Mouse (Mus musculus): Measurements from ENCODE around the gene Nrcam. TPM values are rescaled to one million over a fixed set of nuclear protein-coding genes. Genes with fewer than 3 reads are reported as not detected.

Nrcam gene
- total RNA-seq, 2 experiments from 2014 or later: 0.15 TPM; not detected in 1

DNA sequence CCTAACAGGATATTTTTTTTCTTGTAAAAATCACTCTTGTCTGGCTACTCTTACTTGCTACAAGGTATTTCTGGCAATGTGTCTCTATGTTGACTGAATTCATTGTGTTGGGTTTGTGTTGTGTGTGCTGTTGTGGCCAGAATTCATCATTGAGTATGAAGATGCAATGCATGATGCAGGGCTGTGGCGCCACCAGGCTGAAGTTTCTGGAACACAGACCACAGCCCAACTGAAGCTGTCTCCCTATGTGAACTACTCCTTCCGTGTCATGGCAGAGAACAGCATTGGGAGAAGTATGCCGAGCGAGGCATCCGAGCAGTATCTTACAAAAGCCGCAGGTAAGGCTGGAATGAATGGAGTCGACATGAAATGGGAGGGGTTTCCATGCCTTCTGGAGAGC lies 241.4 kb downstream of the Nrcam start:
- no peak for ATAC-seq (replicated peaks; ENCODE audit: low FRiP score, poor library complexity, severe bottlenecking)

DNA sequence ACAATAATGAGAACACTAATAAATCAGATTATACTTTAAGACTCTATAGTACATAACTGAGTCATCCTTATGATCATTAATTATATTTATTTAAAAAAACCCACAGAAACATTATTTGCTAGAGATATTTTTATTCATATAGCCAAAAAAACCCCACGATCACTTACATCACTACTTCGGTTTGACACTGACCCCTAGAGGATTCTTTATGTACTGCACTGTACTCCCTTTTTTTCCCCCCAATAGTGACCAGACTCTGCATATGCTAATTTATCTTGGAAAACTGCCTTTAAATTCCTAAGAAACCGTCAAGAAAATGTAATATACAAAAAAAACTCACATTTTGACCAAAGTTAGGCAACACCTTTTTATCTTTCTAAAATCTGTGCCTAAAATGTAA lies 244.0 kb downstream of the Nrcam start:
- no peak for ATAC-seq (replicated peaks; ENCODE audit: low FRiP score, poor library complexity, severe bottlenecking)

DNA sequence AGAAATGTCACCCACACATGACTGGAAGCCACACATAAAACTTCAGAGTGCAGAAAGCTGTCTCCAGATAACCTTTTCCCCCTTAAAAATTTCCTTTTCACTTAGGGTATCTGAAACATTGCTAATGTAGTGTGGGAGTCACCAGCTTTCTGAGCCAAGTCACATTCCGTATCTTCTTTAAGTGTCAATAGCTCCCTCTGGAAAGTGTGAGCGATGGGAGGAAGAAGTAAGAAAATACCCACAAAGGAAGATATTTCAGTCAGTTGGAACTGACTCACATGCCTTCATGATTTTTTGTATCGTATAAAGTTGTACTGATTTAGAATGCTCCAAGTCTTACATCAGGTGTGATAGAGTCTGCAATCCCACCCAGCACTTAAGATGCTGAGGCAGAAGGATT lies 245.5 kb downstream of the Nrcam start:
- no peak for ATAC-seq (replicated peaks; ENCODE audit: low FRiP score, poor library complexity, severe bottlenecking)

DNA sequence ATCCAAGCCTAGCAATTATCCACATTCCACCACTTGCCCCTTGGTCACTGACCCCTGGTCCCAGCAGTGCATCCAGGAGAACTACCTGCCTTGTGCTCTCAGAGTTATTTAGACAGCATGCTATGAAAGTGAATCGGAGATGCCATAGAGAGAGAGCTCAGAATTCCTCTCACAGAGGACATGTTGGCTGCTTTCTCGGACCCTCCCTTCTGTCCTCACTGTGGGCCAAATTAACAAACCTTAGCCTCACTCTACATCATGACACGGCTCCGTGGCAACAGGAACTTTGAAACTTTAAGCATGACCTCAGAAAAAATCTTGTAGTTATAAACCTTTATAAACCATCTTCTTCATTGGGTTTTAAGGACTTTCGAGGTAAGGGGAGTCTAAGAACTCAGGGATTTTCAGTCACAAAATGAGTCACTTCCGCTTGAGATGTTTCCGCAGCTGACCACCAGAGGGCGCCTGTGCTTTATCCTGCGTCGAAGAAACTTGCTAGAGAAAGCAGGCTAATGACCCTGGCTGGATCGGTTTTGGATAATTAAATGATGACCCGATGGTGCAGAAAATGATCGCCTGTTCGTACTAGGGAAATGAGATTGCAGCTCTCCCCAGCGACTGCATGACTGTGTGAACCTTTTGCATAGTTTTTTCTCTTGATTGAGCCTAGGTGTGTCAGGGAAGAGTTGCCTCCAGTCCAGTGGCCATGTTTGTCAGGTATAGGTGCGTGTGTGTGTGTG lies 272.9 kb downstream of the Nrcam start:
- no peak for ATAC-seq (replicated peaks; ENCODE audit: low FRiP score, poor library complexity, severe bottlenecking)

DNA sequence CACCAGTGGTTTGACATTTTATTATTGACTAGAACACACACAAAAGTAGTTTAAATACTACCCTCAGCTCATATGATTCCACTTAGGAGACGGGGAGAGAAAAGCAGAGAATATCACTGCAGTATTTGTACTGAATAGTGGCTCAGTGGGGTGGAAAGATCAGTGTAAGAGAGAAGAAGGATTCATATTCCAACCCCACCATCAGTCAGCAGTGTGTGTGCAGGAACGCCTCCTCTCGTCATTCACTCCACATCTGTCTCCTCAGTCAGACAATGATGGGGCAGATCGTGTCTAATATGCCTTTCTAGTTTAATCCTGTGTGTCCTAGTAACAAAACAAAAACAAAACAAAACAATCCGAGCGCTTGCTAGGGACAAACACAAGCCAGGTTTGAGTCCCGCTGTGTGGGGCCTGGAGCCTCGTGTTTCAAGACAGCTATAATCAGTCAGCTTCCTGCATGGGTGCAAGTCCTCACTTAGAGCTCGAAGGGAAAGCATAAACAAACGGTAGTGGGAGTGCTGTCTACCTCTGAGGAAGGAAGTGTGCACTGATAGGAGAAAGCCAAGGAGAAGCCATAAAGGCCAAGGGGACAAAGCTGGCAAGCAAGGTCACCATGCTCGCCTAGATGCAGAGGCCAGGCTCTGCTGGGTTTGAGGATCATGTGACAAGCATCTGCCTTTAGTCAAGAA lies 273.7 kb downstream of the Nrcam start:
- ATAC-seq (replicated peaks; ENCODE audit: low FRiP score, poor library complexity, severe bottlenecking): no peak

DNA sequence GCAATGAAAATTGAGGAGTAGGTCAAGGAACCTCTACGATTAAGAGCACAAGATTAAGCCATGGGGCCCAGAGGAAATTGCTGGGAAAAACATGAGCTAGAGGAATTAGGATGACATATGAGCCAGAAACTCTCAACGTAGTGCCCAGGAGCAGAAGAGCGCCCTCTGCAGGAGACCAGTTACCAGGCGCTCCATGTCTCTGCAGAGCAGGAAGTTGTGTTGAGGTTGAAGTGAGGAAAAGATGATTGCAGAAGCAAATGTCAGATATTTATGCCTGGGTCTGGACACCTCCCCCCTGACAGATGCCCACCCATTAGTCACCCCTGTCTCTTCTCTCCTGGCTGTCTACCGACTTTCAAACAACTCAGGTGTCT lies 274.3 kb downstream of the Nrcam start:
- ATAC-seq (replicated peaks; ENCODE audit: low FRiP score, poor library complexity, severe bottlenecking): no peak

DNA sequence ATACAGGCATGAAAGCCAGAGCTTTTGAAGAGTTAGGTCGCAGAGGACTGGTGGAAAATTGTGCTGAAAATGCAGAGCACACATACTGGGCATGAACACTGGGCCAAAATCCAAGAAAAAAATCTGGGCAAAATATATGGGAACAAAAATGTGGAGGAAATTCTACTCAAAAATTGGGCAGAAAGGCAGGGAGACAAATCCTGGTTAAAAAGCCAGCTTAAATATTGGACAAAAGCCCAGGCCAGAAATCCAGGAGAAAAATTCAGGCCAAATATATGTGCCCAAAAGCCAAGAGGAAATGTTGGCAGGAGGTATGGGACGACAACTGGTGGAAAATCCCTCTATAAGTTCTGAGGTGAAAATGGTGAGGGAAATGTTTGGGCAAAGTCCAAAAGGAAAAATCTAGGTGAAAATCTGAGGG lies 288.3 kb downstream of the Nrcam start:
- no peak for ATAC-seq (replicated peaks; ENCODE audit: low FRiP score, poor library complexity, severe bottlenecking)

DNA sequence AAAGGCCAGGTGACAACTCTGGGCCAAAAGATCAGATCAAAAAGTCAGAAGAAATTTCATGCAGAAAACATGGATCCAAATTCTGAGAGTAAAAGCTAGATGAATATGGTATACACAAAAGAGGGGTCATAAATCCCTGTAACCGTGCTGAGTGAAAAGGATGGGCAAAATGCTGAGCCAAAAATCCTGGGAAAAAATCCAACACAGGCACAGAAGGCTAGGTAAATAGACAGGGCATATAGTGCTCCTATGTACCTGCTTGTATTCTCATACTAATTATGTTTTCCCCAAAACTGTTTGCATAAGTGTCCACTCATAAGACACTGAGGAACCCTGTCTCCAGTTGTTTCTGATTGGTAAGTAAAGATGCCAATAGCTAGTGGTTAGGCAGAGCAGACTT lies 288.8 kb downstream of the Nrcam start:
- ATAC-seq (replicated peaks; ENCODE audit: low FRiP score, poor library complexity, severe bottlenecking): no peak

DNA sequence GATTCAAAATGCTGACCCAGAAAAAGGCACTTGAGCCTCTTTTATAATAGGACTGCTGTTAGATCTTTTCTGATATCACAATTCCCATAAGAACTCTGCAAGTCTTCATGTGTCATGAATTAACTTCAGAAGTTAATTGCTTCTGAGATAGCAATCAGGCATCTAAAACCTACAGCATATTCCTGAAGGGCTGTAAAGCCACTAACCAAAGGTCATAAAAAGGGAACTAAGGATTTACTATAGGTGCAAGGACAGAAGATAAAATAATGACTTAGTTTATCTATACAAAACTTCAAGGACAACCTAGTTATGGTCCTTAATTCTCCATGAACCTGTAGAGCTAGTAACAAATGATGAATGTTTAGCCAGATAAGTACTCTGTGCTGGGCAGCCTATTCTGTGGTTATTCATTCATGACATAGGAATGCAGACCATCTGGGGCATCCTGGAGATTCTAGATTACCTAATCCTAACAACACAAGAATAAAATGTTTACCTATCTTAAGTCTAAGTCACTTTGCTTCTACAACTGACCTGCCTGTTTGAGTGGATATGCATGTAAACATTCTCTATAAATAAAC lies 310.7 kb downstream of the Nrcam start:
- ATAC-seq (replicated peaks; ENCODE audit: low FRiP score, poor library complexity, severe bottlenecking): no peak

DNA sequence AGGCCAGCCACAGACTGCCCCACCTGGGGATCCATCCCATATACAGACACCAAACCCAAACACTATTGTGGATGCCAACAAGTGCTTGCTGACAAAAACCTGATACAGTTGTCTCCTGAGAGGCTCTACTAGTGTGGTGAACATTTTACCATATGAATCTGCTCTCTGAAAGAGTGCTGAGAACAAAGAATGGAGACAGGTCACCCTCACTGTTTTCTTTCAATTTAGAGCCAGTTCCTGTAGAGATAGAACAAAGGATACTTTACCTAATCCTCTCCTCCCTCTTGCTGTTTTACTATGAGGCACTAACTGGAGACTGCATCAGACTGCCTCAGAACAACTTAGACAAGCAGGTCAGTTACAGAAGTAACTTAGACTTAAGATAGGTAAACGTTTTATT lies 311.9 kb downstream of the Nrcam start:
- ATAC-seq (replicated peaks; ENCODE audit: low FRiP score, poor library complexity, severe bottlenecking): no peak

Other genes with a start within 250 kb of the Nrcam start
- 24.9 and 34.0 TPM in 2 replicates for gene Dnajb9, start 118.6 kb upstream of the Nrcam start, total RNA-seq (2015; ENCODE audit: low replicate concordance)
- gene Dnajb9, start 118.6 kb upstream of the Nrcam start, total RNA-seq (2017; ENCODE audit: low replicate concordance): 3.9 and 7.9 TPM in 2 replicates
- gene Pnpla8, start 107.5 kb upstream of the Nrcam start, total RNA-seq (2015; ENCODE audit: low replicate concordance): 37.8 and 67.1 TPM in 2 replicates
- gene Pnpla8, start 107.5 kb upstream of the Nrcam start, total RNA-seq (2017; ENCODE audit: low replicate concordance): 27.3 and 32.0 TPM in 2 replicates

Data from erythroid progenitor cell, adult 5-6 weeks (primary cell).